Comparison of ENCODE assay signal across 8 mouse cellular contexts in the genomic region with DNA sequence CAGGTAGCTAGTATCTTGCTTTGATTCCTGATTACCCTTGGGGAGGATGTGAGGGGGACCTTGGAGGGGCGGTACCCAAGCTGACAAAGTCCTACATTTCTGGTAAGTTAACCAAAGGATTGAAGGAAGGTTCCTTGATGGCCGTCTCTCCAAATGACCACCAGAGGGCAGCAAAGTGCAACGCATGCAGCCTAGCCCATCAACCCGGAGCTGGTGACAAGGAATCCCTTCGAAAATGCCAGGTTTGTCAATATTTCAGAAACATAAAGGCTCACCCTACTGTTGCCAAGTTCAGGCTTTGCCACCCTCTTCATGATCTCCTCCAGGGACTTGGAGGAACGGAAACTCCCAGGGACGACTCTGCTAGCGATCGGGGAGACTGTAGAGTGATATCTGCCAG. TPM values are rescaled to one million over a fixed set of nuclear protein-coding genes. Genes with fewer than 3 reads are reported as not detected.
DNase-seq lines count a peak whose midpoint lies in the region; ATAC-seq and TF ChIP-seq lines count a peak whose summit lies in the region.

No protein-coding gene starts in this region.

- peaks cover 54% of the 10 kb centered on the region for H3K27me3 ChIP-seq in embryonic facial prominence, embryonic 10.5 days (replicated peaks; ENCODE audit: low read depth, poor library complexity, severe bottlenecking)
- no peaks in the 10 kb centered on the region for H3K27me3 ChIP-seq in heart, adult 2 months (ENCODE audit: control insufficient read depth, insufficient read depth, low read length)
- H3K27me3 ChIP-seq in kidney, adult 2 months (replicated peaks; ENCODE audit: control insufficient read depth, insufficient read depth, low read length) = no peaks in the 10 kb centered on the region
- peaks cover 24% of the 10 kb centered on the region for H3K27me3 ChIP-seq in limb, embryonic 15.5 days
- H3K27me3 ChIP-seq in splenic B cell, adult 2 months (ENCODE audit: control insufficient read depth, insufficient read depth, low read length, poor library complexity, severe bottlenecking) = no peaks in the 10 kb centered on the region

- peak; percentile 98; the same call in 1 of the 2 replicates for TF ChIP-seq CTCF in heart, adult 2 months (IDR thresholded peaks at IDR 0.05)
- TF ChIP-seq CTCF in kidney, adult 2 months (conservative IDR thresholded peaks at IDR 0.05; ENCODE audit: insufficient read depth, insufficient read length, low read depth, low read length) = peak; percentile 94

- no peaks in the 10 kb centered on the region for H3K9me3 ChIP-seq in embryonic facial prominence, embryonic 10.5 days
- no peaks in the 10 kb centered on the region for H3K9me3 ChIP-seq in limb, embryonic 15.5 days

- intact Hi-C loops in heart, adult 2 months (cut with DNase I) = loop anchor here (1.0 to 2.0 kb wide), 2 partner anchors 271 to 379 kb away; no protein-coding TSS in a partner anchor

- no peaks in the 10 kb centered on the region for H3K4me1 ChIP-seq in embryonic facial prominence, embryonic 10.5 days
- H3K4me1 ChIP-seq in heart, adult 2 months (ENCODE audit: control insufficient read depth, insufficient read depth, low read length) = no peaks in the 10 kb centered on the region; the same call in 1 of the 2 replicates
- no peaks in the 10 kb centered on the region for H3K4me1 ChIP-seq in kidney, adult 2 months (ENCODE audit: control insufficient read depth, insufficient read depth, low read length)
- H3K4me1 ChIP-seq in limb, embryonic 15.5 days = no peaks in the 10 kb centered on the region

- H3K36me3 ChIP-seq in embryonic facial prominence, embryonic 10.5 days (replicated peaks) = no peaks in the 10 kb centered on the region
- no peaks in the 10 kb centered on the region for H3K36me3 ChIP-seq in heart, adult 2 months (ENCODE audit: control insufficient read depth, insufficient read depth, low read length)
- no peaks in the 10 kb centered on the region for H3K36me3 ChIP-seq in kidney, adult 2 months (ENCODE audit: control insufficient read depth, insufficient read depth, low read length)
- H3K36me3 ChIP-seq in limb, embryonic 15.5 days = no peaks in the 10 kb centered on the region
- H3K36me3 ChIP-seq in splenic B cell, adult 2 months (ENCODE audit: control insufficient read depth, insufficient read depth, low read length, poor library complexity, severe bottlenecking) = no peaks in the 10 kb centered on the region

- no peak for TF ChIP-seq POLR2A in heart, adult 2 months (IDR thresholded peaks at IDR 0.05; ENCODE audit: insufficient read depth, low read depth, low read length)
- TF ChIP-seq POLR2A in kidney, adult 2 months (IDR thresholded peaks at IDR 0.05; ENCODE audit: low read depth, low read length) = no peak

- peak overlapping the region; percentile 31; the same call in 1 of the 2 replicates for H3K4me2 ChIP-seq in limb, embryonic 15.5 days

- 28% methylated on average over 9 of the region's 9 CpGs for WGBS in embryonic facial prominence, embryonic 10.5 days
- WGBS in heart, adult 2 months = 3% methylated on average over 9 of the region's 9 CpGs
- 15% methylated on average over 9 of the region's 9 CpGs for WGBS in kidney, adult 2 months
- WGBS in limb, embryonic 15.5 days = 17% methylated on average over 9 of the region's 9 CpGs

- TF ChIP-seq EP300 in heart, adult 2 months (IDR thresholded peaks at IDR 0.05; ENCODE audit: insufficient read depth, low read depth, low read length) = peak; percentile 76

- H3K27ac ChIP-seq in embryonic facial prominence, embryonic 10.5 days (replicated peaks) = no peak overlapping the region
- H3K27ac ChIP-seq in heart, adult 2 months = no peak overlapping the region
- H3K27ac ChIP-seq in kidney, adult 2 months (ENCODE audit: insufficient read depth, low read depth, low read length) = no peak overlapping the region
- H3K27ac ChIP-seq in limb, embryonic 15.5 days = no peak overlapping the region

- H3K9ac ChIP-seq in heart, adult 2 months (ENCODE audit: low read depth, low read length) = no peak overlapping the region
- no peak overlapping the region for H3K9ac ChIP-seq in limb, embryonic 15.5 days

- H3K79me2 ChIP-seq in heart, adult 2 months (replicated peaks; ENCODE audit: control insufficient read depth, insufficient read depth, low read length) = no peaks in the 10 kb centered on the region

- ATAC-seq in limb, embryonic 15.5 days (ENCODE audit: insufficient number of reproducible peaks, low FRiP score, low TSS enrichment, low read depth) = no peak

- peak; percentile 73 for DNase-seq in A20 (ENCODE audit: low read depth, low spot score)
- DNase-seq in adrenal gland, postnatal 10 days = peak; percentile 84
- peak; percentile 83 for DNase-seq in embryonic facial prominence, embryonic 10.5 days (ENCODE audit: low spot score)
- DNase-seq in heart, adult 2 months = peak; percentile 64 to 73
- peak; percentile 76 for DNase-seq in kidney, adult 2 months
- DNase-seq in natural killer cell, adult 2 months (ENCODE audit: low spot score in 2 of 2) = peak; percentile 47 to 65
- peak; percentile 84 for DNase-seq in splenic B cell, adult 2 months (ENCODE audit: low read depth, low spot score)

- no peak overlapping the region for H3K4me3 ChIP-seq in embryonic facial prominence, embryonic 10.5 days
- H3K4me3 ChIP-seq in heart, adult 2 months = no peak overlapping the region
- no peak overlapping the region for H3K4me3 ChIP-seq in kidney, adult 2 months (ENCODE audit: insufficient read depth, low read depth, low read length)
- no peak overlapping the region for H3K4me3 ChIP-seq in limb, embryonic 15.5 days

RNA-seq across cellular contexts. Expression of gene Tspan17, which starts 10.5 kb away (rescaled TPM):
- 10 to 100 TPM; 31.8 to 36.3 TPM for total RNA-seq in adrenal gland, postnatal 10 days (2021)
- polyA plus RNA-seq in embryonic facial prominence, embryonic 10.5 days (2016; fragmentation: Nextera tagmentation; extraction: Ambion mirVana) = 9.7 and 10.9 TPM in 2 replicates
- total RNA-seq in heart, adult 2 months (2021) = 10 to 100 TPM; 10.0 to 12.7 TPM
- 7.2 and 7.6 TPM in 2 replicates for polyA plus RNA-seq in heart, adult 2 months (2012; rRNA removed)
- 10.0 and 12.6 TPM in 2 replicates for polyA plus RNA-seq in kidney, adult 2 months (2012; rRNA removed)
- polyA plus RNA-seq in limb, embryonic 15.5 days (2015; fragmentation: Nextera tagmentation; extraction: Ambion mirVana) = 7.8 and 8.0 TPM in 2 replicates

RNA-seq across cellular contexts. Expression of gene Eif4e1b, which starts 15.9 kb away (rescaled TPM):
- under 1 TPM in 1 of 2 experiments, not detected in 1; 0.12 TPM for total RNA-seq in adrenal gland, postnatal 10 days (2021)
- not detected in 2 replicates for polyA plus RNA-seq in embryonic facial prominence, embryonic 10.5 days (2016; fragmentation: Nextera tagmentation; extraction: Ambion mirVana)
- not detected for total RNA-seq in heart, adult 2 months (2021)
- polyA plus RNA-seq in heart, adult 2 months (2012; rRNA removed) = not detected in 2 replicates
- not detected in 2 replicates for polyA plus RNA-seq in kidney, adult 2 months (2012; rRNA removed)
- polyA plus RNA-seq in limb, embryonic 15.5 days (2015; fragmentation: Nextera tagmentation; extraction: Ambion mirVana) = not detected in 2 replicates

RNA-seq across cellular contexts. Expression of gene Sncb, which starts 33.3 kb away (rescaled TPM):
- total RNA-seq in adrenal gland, postnatal 10 days (2021) = 1 to 10 TPM; 1.8 to 4.2 TPM
- polyA plus RNA-seq in embryonic facial prominence, embryonic 10.5 days (2016; fragmentation: Nextera tagmentation; extraction: Ambion mirVana) = 0.79 and 1.3 TPM in 2 replicates
- total RNA-seq in heart, adult 2 months (2021) = not detected
- 0.20 and 0.31 TPM in 2 replicates for polyA plus RNA-seq in heart, adult 2 months (2012; rRNA removed)
- polyA plus RNA-seq in kidney, adult 2 months (2012; rRNA removed) = 0.15 and 0.41 TPM in 2 replicates
- 0.12 and 0.49 TPM in 2 replicates for polyA plus RNA-seq in limb, embryonic 15.5 days (2015; fragmentation: Nextera tagmentation; extraction: Ambion mirVana)

RNA-seq across cellular contexts. Expression of gene Gprin1, which starts 50.0 kb away (rescaled TPM):
- 1 to 10 TPM; 3.4 to 4.8 TPM for total RNA-seq in adrenal gland, postnatal 10 days (2021)
- 0.66 and 0.94 TPM in 2 replicates for polyA plus RNA-seq in embryonic facial prominence, embryonic 10.5 days (2016; fragmentation: Nextera tagmentation; extraction: Ambion mirVana)
- total RNA-seq in heart, adult 2 months (2021) = not detected
- 0.03 TPM in 1 of 2 replicates, not detected in the other for polyA plus RNA-seq in heart, adult 2 months (2012; rRNA removed)
- polyA plus RNA-seq in kidney, adult 2 months (2012; rRNA removed) = 0.03 and 0.04 TPM in 2 replicates
- 0.15 and 0.20 TPM in 2 replicates for polyA plus RNA-seq in limb, embryonic 15.5 days (2015; fragmentation: Nextera tagmentation; extraction: Ambion mirVana)
